Mouse (Mus musculus): ENCODE data around the gene Umod. TPM values are rescaled to one million over a fixed set of nuclear protein-coding genes. Genes with fewer than 3 reads are reported as not detected.

Gene Umod
- polyA plus RNA-seq, 1 experiment = 3.4 TPM

GRCm38 (mm10) chr7:119418523-119418922, 60.6 kb downstream of the Umod start:
- WGBS = 0% methylated on average over 1 of the region's 1 CpGs
- Histone ChIP-seq H3K4me1 (ENCODE audit: control insufficient read depth, insufficient read depth, low read length) (no peaks in the 10 kb centered on the region), H3K27ac (ENCODE audit: control insufficient read depth, insufficient read depth, low read depth, low read length, poor library complexity) (no peak overlapping the region), H3K4me3 (replicated peaks; ENCODE audit: control insufficient read depth, low read depth, low read length) (no peak overlapping the region)
- TF ChIP-seq POLR2A (IDR thresholded peaks at IDR 0.05; ENCODE audit: borderline replicate concordance, control insufficient read depth, low read depth, low read length) (no peak), CTCF (IDR thresholded peaks at IDR 0.05; ENCODE audit: control insufficient read depth, insufficient read depth, low read length) (no peak)

Other genes with a start within 250 kb of the Umod start
- gene Gp2, start 20.0 kb downstream of the Umod start, polyA plus RNA-seq (2011; ENCODE audit: insufficient read depth, insufficient read length, low replicate concordance, missing spikeins) = not detected in 2 replicates
- not detected in 2 replicates for gene Acsm5, start 40.2 kb upstream of the Umod start, polyA plus RNA-seq (2011; ENCODE audit: insufficient read depth, insufficient read length, low replicate concordance, missing spikeins)
- not detected in 2 replicates for gene Pdilt, start 44.2 kb upstream of the Umod start, polyA plus RNA-seq (2011; ENCODE audit: insufficient read depth, insufficient read length, low replicate concordance, missing spikeins)
- gene Acsm2, start 75.1 kb upstream of the Umod start, polyA plus RNA-seq (2011; ENCODE audit: insufficient read depth, insufficient read length, low replicate concordance, missing spikeins) = 9.7 TPM in 1 of 2 replicates, not detected in the other
- 0.95 and 2.4 TPM in 2 replicates for gene Acsm1, start 127.7 kb upstream of the Umod start, polyA plus RNA-seq (2011; ENCODE audit: insufficient read depth, insufficient read length, low replicate concordance, missing spikeins)
- gene Acsm4, start 210.7 kb upstream of the Umod start, polyA plus RNA-seq (2011; ENCODE audit: insufficient read depth, insufficient read length, low replicate concordance, missing spikeins) = not detected in 2 replicates
- 12.6 and 14.6 TPM in 2 replicates for gene Thumpd1, start 241.5 kb upstream of the Umod start, polyA plus RNA-seq (2011; ENCODE audit: insufficient read depth, insufficient read length, low replicate concordance, missing spikeins)